Mouse (Mus musculus) midbrain, embryonic 15.5 days (tissue): ENCODE results near the gene Ndufa7. TPM values are rescaled to one million over a fixed set of nuclear protein-coding genes. Genes with fewer than 3 reads are reported as not detected.
A peak's percentile ranks its signal among the peaks of the same experiment; 100 is the strongest.

Experiments used
- ATAC-seq: fragments of 200-750 bp; cut with Nextera tagmentation; replicated peaks from 2 replicates; pipeline ENCODE4 v1.8.0; 2017; ENCODE audit warnings: moderate TSS enrichment
- H3K27ac ChIP-seq: fragments of 300-500 bp; sonication (generic); 2 replicates; pipeline ENCODE4 v1.5.1; 2015; ENCODE audit warnings: mild to moderate bottlenecking, inconsistent platforms
- H3K27me3 ChIP-seq: fragments of 300-500 bp; sonication (generic); replicated peaks from 2 replicates; pipeline ENCODE4 v1.6.1; 2015; ENCODE audit warnings: inconsistent platforms
- H3K36me3 ChIP-seq: fragments of 300-500 bp; sonication (generic); replicated peaks from 2 replicates; pipeline ENCODE4 v1.6.1; 2015; ENCODE audit warnings: inconsistent platforms
- H3K4me1 ChIP-seq: fragments of 300-500 bp; sonication (generic); 2 replicates; pipeline ENCODE4 v1.6.1; 2015; ENCODE audit warnings: inconsistent platforms
- H3K4me2 ChIP-seq: fragments of 300-500 bp; sonication (generic); 2 replicates; pipeline ENCODE4 v1.6.1; 2015; ENCODE audit warnings: inconsistent platforms, mild to moderate bottlenecking, moderate library complexity
- H3K4me3 ChIP-seq: fragments of 300-500 bp; sonication (generic); 2 replicates; pipeline ENCODE4 v1.5.1; 2015; ENCODE audit warnings: mild to moderate bottlenecking, inconsistent platforms
- H3K9ac ChIP-seq: fragments of 300-500 bp; sonication (generic); 2 replicates; pipeline ENCODE4 v1.6.1; 2015; ENCODE audit warnings: mild to moderate bottlenecking, inconsistent platforms
- H3K9me3 ChIP-seq: fragments of 300-500 bp; sonication (generic); 2 replicates; pipeline ENCODE4 v1.6.1; 2016; ENCODE audit warnings: inconsistent platforms
- WGBS: fragments of 180-500 bp; shearing (Covaris S2); methylation state at CpG from one replicate; pipeline ENCODE4 v1.1.7; 2015; ENCODE audit warnings: mixed read lengths; 5-methylcytosine and 5-hydroxymethylcytosine counted together
- polyA plus RNA-seq: library from polyadenylated mRNA; unstranded; fragments of >200 nt; fragmentation: Nextera tagmentation; extraction: Ambion mirVana; gene quantifications from 2 replicates; pipeline ENCODE4 v1.2.1, GENCODE M21; 2015

Ndufa7 gene
- polyA plus RNA-seq, 1 experiment from 2014 or later: 467 TPM

GRCm38 (mm10) chr17:33788732-33789131 is 35.6 kb upstream of the Ndufa7 start:
- Histone ChIP-seq H3K4me2 (no peak overlapping the region), H3K9ac (no peak overlapping the region), H3K9me3 (no peaks in the 10 kb centered on the region), H3K36me3 (no peaks in the 10 kb centered on the region), H3K4me3 (no peak overlapping the region), H3K27me3 (no peaks in the 10 kb centered on the region), H3K4me1 (no peaks in the 10 kb centered on the region), H3K27ac (no peak overlapping the region)
- ATAC-seq: no peak
- 89% methylated on average over 4 of the region's 4 CpGs for WGBS

- H3K9me3 ChIP-seq: no peaks in the 10 kb centered on the region
- H3K27me3 ChIP-seq: no peaks in the 10 kb centered on the region
- H3K36me3 ChIP-seq: no peaks in the 10 kb centered on the region
- H3K4me1 ChIP-seq: no peaks in the 10 kb centered on the region
- H3K4me3 ChIP-seq: no peak overlapping the region
- H3K27ac ChIP-seq: no peak overlapping the region
- H3K9ac ChIP-seq: no peak overlapping the region
- WGBS: 59% methylated on average over 3 of the region's 3 CpGs
- H3K4me2 ChIP-seq: no peak overlapping the region
- no peak for ATAC-seq
Observed at GRCm38 (mm10) chr17:33798306-33798705, 26.1 kb upstream of the Ndufa7 start.

DNA sequence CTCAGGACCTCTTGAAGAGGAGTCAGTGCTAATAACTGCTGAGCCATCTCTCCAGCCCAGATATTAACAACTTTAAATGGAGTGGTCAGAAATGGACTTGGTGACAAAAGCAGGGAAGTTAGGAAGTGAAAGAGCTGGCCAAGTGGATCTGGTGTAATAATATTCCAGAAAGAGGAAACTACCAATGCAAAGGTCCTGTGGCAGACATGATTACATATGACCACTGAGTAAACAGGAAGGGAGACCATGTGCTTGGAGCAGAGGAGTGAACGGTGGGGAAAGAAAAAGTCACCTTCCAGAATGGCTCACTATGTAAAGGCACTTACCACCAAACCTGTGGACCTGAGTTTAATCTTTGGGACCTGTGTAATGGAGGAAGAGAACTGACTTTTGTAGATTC is 25.1 kb upstream of the Ndufa7 start:
- H3K9ac ChIP-seq: no peak overlapping the region
- H3K4me3 ChIP-seq: no peak overlapping the region
- H3K27me3 ChIP-seq: no peaks in the 10 kb centered on the region
- no peak overlapping the region for H3K27ac ChIP-seq
- no peaks in the 10 kb centered on the region for H3K9me3 ChIP-seq
- no peaks in the 10 kb centered on the region for H3K4me1 ChIP-seq
- H3K4me2 ChIP-seq: no peak overlapping the region
- WGBS: 64% methylated on average over 1 of the region's 1 CpGs
- no peak for ATAC-seq
- H3K36me3 ChIP-seq: no peaks in the 10 kb centered on the region

GRCm38 (mm10) chr17:33802221-33802620 is 22.2 kb upstream of the Ndufa7 start:
- ATAC-seq: no peak
- no peaks in the 10 kb centered on the region for H3K4me1 ChIP-seq
- no peak overlapping the region for H3K27ac ChIP-seq
- H3K9ac ChIP-seq: no peak overlapping the region
- WGBS: 3% methylated on average over 2 of the region's 2 CpGs
- no peak overlapping the region for H3K4me3 ChIP-seq
- H3K27me3 ChIP-seq: no peaks in the 10 kb centered on the region
- no peaks in the 10 kb centered on the region for H3K36me3 ChIP-seq
- H3K4me2 ChIP-seq: no peak overlapping the region
- H3K9me3 ChIP-seq: no peaks in the 10 kb centered on the region

- no peak overlapping the region for H3K9ac ChIP-seq
- H3K36me3 ChIP-seq: no peaks in the 10 kb centered on the region
- H3K4me1 ChIP-seq: no peaks in the 10 kb centered on the region
- no peak overlapping the region for H3K4me2 ChIP-seq
- no peaks in the 10 kb centered on the region for H3K9me3 ChIP-seq
- WGBS: 70% methylated on average over 4 of the region's 4 CpGs
- ATAC-seq: no peak
- no peak overlapping the region for H3K4me3 ChIP-seq
- H3K27ac ChIP-seq: no peak overlapping the region
- H3K27me3 ChIP-seq: no peaks in the 10 kb centered on the region
Observed at GRCm38 (mm10) chr17:33804205-33804604, 20.2 kb upstream of the Ndufa7 start.

GRCm38 (mm10) chr17:33804745-33805144 is 19.6 kb upstream of the Ndufa7 start:
- Histone ChIP-seq H3K9me3 (no peaks in the 10 kb centered on the region), H3K27me3 (no peaks in the 10 kb centered on the region), H3K4me1 (no peaks in the 10 kb centered on the region), H3K36me3 (no peaks in the 10 kb centered on the region), H3K9ac (no peak overlapping the region), H3K4me2 (no peak overlapping the region), H3K27ac (no peak overlapping the region), H3K4me3 (no peak overlapping the region)
- no peak for ATAC-seq
- WGBS: 55% methylated on average over 1 of the region's 1 CpGs

DNA sequence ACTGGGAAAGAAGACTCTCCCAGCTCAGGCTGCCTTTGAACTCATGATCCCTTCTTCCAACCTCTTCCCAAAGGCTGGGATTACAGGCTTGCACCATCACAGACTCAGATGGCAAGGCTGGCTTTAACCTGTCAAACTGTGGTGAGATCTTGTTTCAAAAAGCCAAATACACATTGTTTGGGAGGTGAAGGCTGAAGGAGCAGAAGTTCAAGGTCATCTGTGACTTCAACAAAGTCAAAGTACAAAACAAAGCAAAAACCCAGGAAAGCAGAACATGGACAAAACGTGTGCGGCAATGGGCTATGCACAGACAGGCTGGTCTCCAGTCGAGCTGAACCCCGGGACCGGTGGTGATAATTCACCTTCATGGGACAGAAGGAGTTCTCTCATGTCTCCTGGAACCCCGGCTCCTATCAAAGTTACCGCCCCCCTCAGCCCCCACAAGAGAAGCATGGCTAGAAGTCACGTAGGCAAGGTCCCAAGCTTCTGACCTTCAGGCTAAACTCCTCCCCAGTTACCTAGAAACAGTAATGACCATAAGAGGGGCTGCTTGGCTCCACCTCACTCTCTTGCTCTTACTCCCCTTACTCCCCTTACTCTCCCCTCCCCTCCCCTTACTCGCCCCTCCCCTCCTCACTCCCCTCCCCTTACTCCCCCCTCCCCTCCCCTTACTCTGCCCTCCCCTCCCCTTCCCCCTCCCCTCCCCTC is 17.0 kb upstream of the Ndufa7 start:
- H3K4me3 ChIP-seq: no peak overlapping the region
- no peak overlapping the region for H3K9ac ChIP-seq
- 0 out of 2 replicates have a peak, but pooled peaks cover 5% of the 10 kb centered on the region for H3K4me1 ChIP-seq
- ATAC-seq: no peak
- no peaks in the 10 kb centered on the region for H3K9me3 ChIP-seq
- WGBS: 60% methylated on average over 8 of the region's 9 CpGs
- H3K27ac ChIP-seq: no peak overlapping the region
- H3K36me3 ChIP-seq: no peaks in the 10 kb centered on the region
- H3K4me2 ChIP-seq: no peak overlapping the region
- no peaks in the 10 kb centered on the region for H3K27me3 ChIP-seq

DNA sequence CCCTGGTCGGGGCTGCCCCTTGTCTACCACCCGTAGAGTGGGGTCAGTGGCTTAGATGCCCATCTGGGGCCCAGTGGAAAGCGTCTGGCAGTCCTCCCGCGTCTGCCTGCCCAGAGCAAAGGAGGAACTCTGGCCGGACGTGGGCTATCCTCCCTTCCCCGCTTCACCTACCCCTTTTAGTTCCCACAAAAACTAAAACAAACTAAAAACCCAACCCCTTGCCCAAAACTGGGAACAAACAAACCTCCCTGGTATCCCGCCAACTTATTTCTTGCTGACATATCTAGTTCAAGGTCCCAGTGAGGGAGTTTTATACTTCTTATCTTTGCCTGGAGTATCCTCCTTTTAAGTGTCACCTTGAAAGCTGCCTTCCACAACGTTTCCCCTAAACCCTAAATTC is 16.2 kb upstream of the Ndufa7 start:
- Histone ChIP-seq H3K4me3 (no peak overlapping the region), H3K36me3 (no peaks in the 10 kb centered on the region), H3K27me3 (no peaks in the 10 kb centered on the region), H3K27ac (no peak overlapping the region), H3K9ac (no peak overlapping the region), H3K4me1 (0 out of 2 replicates have a peak, but pooled peaks cover 5% of the 10 kb centered on the region), H3K4me2 (no peak overlapping the region), H3K9me3 (no peaks in the 10 kb centered on the region)
- WGBS: 42% methylated on average over 10 of the region's 10 CpGs
- no peak for ATAC-seq

- Histone ChIP-seq H3K27me3 (no peaks in the 10 kb centered on the region), H3K9ac (peak within 1 kb of the TSS; percentile 47), H3K4me2 (peak within 1 kb of the TSS; percentile 77), H3K36me3 (no peaks in the 10 kb centered on the region), H3K4me3 (peak within 1 kb of the TSS; percentile 49), H3K27ac (no peak within 1 kb of the TSS), H3K9me3 (no peaks in the 10 kb centered on the region), H3K4me1 (0 out of 2 replicates have a peak, but pooled peaks cover 5% of the 10 kb centered on the region)
- 1% methylated on average over 36 of the region's 36 CpGs for WGBS
- peak; percentile 99 for ATAC-seq
Observed at GRCm38 (mm10) chr17:33810334-33811141, 13.8 kb upstream of the Ndufa7 start, which contains the start of gene Kank3. Kank3 (plus strand) TSS chr17:33810519.

GRCm38 (mm10) chr17:33811142-33811516 is 13.2 kb upstream of the Ndufa7 start:
- 0 out of 2 replicates have a peak, but pooled peaks have one; percentile 30 for ATAC-seq
- Histone ChIP-seq H3K27me3 (no peaks in the 10 kb centered on the region), H3K9ac (0 out of 2 replicates have a peak overlapping the region, but pooled peaks have one; percentile 47), H3K36me3 (no peaks in the 10 kb centered on the region), H3K4me1 (0 out of 2 replicates have a peak, but pooled peaks cover 5% of the 10 kb centered on the region), H3K4me2 (peak overlapping the region; percentile 77), H3K27ac (no peak overlapping the region), H3K9me3 (no peaks in the 10 kb centered on the region), H3K4me3 (peak overlapping the region; percentile 49)
- WGBS: 28% methylated on average over 7 of the region's 7 CpGs

DNA sequence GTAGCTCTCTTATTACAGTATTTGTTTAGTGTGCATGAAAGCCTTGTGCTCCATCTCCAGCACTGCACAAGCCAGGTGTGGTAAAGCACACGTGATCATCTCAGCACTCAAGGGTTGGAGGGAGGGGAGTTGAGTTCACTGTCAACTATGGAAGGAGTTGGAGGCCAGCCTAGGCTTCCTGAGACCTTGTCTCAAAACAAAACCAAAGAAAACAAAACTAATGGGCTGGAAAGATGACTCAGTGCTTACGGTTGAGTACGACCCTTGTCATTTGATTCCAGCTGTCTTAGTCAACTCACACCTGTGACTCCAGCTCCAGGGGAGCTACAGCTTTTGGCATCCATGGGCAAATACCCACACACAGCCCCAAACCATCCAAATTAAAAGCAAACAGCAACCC is 11.9 kb upstream of the Ndufa7 start:
- 57% methylated on average over 3 of the region's 3 CpGs for WGBS
- Histone ChIP-seq H3K9ac (no peak overlapping the region), H3K4me1 (peaks cover 12% of the 10 kb centered on the region), H3K9me3 (no peaks in the 10 kb centered on the region), H3K4me2 (no peak overlapping the region), H3K4me3 (no peak overlapping the region), H3K36me3 (no peaks in the 10 kb centered on the region), H3K27me3 (no peaks in the 10 kb centered on the region), H3K27ac (no peak overlapping the region)
- ATAC-seq: no peak

- H3K9me3 ChIP-seq: no peaks in the 10 kb centered on the region
- no peak overlapping the region for H3K27ac ChIP-seq
- no peak overlapping the region for H3K9ac ChIP-seq
- H3K4me1 ChIP-seq: peaks cover 14% of the 10 kb centered on the region
- WGBS: 70% methylated on average over 4 of the region's 4 CpGs
- no peaks in the 10 kb centered on the region for H3K36me3 ChIP-seq
- H3K4me2 ChIP-seq: no peak overlapping the region
- no peak overlapping the region for H3K4me3 ChIP-seq
- ATAC-seq: no peak
- H3K27me3 ChIP-seq: no peaks in the 10 kb centered on the region
Observed at GRCm38 (mm10) chr17:33812990-33813389, 11.4 kb upstream of the Ndufa7 start.
